Mouse (Mus musculus) ES-E14 (cell line): ENCODE measurements around the gene Nptx1. TPM values are rescaled to one million over a fixed set of nuclear protein-coding genes. Genes with fewer than 3 reads are reported as not detected.

Experiments used
- DNase-seq: peaks from one replicate; pipeline ENCODE4 v3.0.0-alpha.2; 2013; ENCODE audit warnings: low read depth, low spot score
- H3K27ac ChIP-seq: 2 replicates; pipeline ENCODE4 v1.5.1; 2012; ENCODE audit warnings: low read depth, mild to moderate bottlenecking, low read length, moderate library complexity, mixed read lengths; ENCODE audit not compliant: poor library complexity, insufficient read depth, severe bottlenecking
- H3K36me3 ChIP-seq: 2 replicates; pipeline ENCODE4 v1.6.1; 2012; ENCODE audit warnings: mild to moderate bottlenecking, low read length, moderate library complexity, mixed read lengths; ENCODE audit not compliant: control insufficient read depth, poor library complexity, insufficient read depth, severe bottlenecking
- H3K4me1 ChIP-seq, 2 experiments: fragments of 150-350 bp in 1 of 2; sonication (generic) in 1 of 2; 2 replicates each; pipeline ENCODE4 v1.6.1; 2012; ENCODE audit warnings: low read length in 2 of 2, mild to moderate bottlenecking in 1 of 2, mixed read lengths in 1 of 2; ENCODE audit not compliant: control insufficient read depth in 2 of 2, insufficient read depth in 2 of 2, poor library complexity in 1 of 2
- H3K4me3 ChIP-seq, 2 experiments: fragments of 150-350 bp in 1 of 2; sonication (generic) in 1 of 2; 2 replicates each; pipeline ENCODE4 v1.5.1; 2012; ENCODE audit warnings: low read length in 2 of 2, low read depth in 1 of 2, mild to moderate bottlenecking in 1 of 2, mixed read lengths in 1 of 2; ENCODE audit not compliant: insufficient read depth in 1 of 2, poor library complexity in 1 of 2, severe bottlenecking in 1 of 2
- H3K9ac ChIP-seq: 2 replicates; pipeline ENCODE4 v1.6.1; 2012; ENCODE audit warnings: low read depth, mild to moderate bottlenecking, low read length, mixed read lengths; ENCODE audit not compliant: poor library complexity, insufficient read depth, severe bottlenecking
- H3K9me3 ChIP-seq: fragments of 150-350 bp; sonication (generic); 2 replicates; pipeline ENCODE4 v1.6.1; 2012; ENCODE audit warnings: low read depth, mild to moderate bottlenecking, low read length; ENCODE audit not compliant: control insufficient read depth, insufficient read depth
- CHD2 ChIP-seq: IDR thresholded peaks from 2 replicates; pipeline ENCODE4 v1.6.1; 2014; ENCODE audit warnings: mild to moderate bottlenecking, low read depth, low read length, inconsistent platforms
- HCFC1 ChIP-seq: IDR thresholded peaks from 2 replicates; pipeline ENCODE4 v1.6.1; 2012; ENCODE audit warnings: low read length, inconsistent platforms, borderline replicate concordance; ENCODE audit not compliant: insufficient read depth
- MAFK ChIP-seq: IDR thresholded peaks from 2 replicates; pipeline ENCODE4 v1.6.1; 2014; ENCODE audit warnings: mild to moderate bottlenecking, low read depth, low read length, inconsistent platforms; ENCODE audit not compliant: insufficient read depth
- ZC3H11A ChIP-seq: IDR thresholded peaks from 2 replicates; pipeline ENCODE4 v1.6.1; 2012; ENCODE audit warnings: low read depth, mild to moderate bottlenecking, inconsistent platforms, low read length, borderline replicate concordance
- ZNF384 ChIP-seq: IDR thresholded peaks from 2 replicates; pipeline ENCODE4 v1.6.1; 2012; ENCODE audit warnings: low read depth, low read length, inconsistent platforms
- in situ Hi-C, 2 experiments: fragments of 600-800 bp; cut with MboI; formaldehyde crosslinking; loops; one replicate each; pipeline ENCODE4 v1.15.1; 2025; ENCODE audit warnings: low sequenced_read_pairs in 2 of 2, inconsistent platforms in 1 of 2; ENCODE audit not compliant: unreplicated experiment in 2 of 2
- total RNA-seq: library from RNA; depleted of rRNA; stranded (reverse); fragments of 300-350 nt; gene quantifications from 2 replicates; pipeline ENCODE4 v1.2.3, GENCODE M21; 2012

Gene Nptx1
- total RNA-seq, 1 experiment: 0.80 TPM

GRCm38 (mm10) chr11:119552902-119553802, 5.6 kb upstream of the Nptx1 start:
- Histone ChIP-seq H3K36me3 (no peaks in the 10 kb centered on the region), H3K4me3 (no peak overlapping the region), H3K9ac (no peak overlapping the region), H3K27ac (no peak overlapping the region), H3K9me3 (no peaks in the 10 kb centered on the region), H3K4me1 (peaks cover 0 to under 1% of the 10 kb centered on the region in 2 experiments; a peak in 2 of 4 replicates)
- in situ Hi-C loops: no loop called here
- TF ChIP-seq HCFC1 (no peak), CHD2 (no peak), ZC3H11A (no peak), MAFK (no peak), ZNF384 (no peak)
- no peak for DNase-seq

- Histone ChIP-seq H3K9ac (no peak overlapping the region), H3K9me3 (no peaks in the 10 kb centered on the region), H3K4me3 (no peak overlapping the region), H3K27ac (no peak overlapping the region), H3K36me3 (no peaks in the 10 kb centered on the region), H3K4me1 (no peaks in the 10 kb centered on the region; a peak in 1 of 4 replicates)
- TF ChIP-seq ZNF384 (no peak), MAFK (no peak), ZC3H11A (no peak), HCFC1 (no peak), CHD2 (no peak)
- in situ Hi-C loops: no loop called here
- no peak for DNase-seq
Observed at GRCm38 (mm10) chr11:119552301-119552700, 4.7 kb upstream of the Nptx1 start.

GRCm38 (mm10) chr11:119551468-119551867, 3.9 kb upstream of the Nptx1 start:
- no peaks in the 10 kb centered on the region for H3K9me3 ChIP-seq
- TF ChIP-seq MAFK (no peak), CHD2 (no peak), HCFC1 (no peak), ZNF384 (no peak), ZC3H11A (no peak)
- no peaks in the 10 kb centered on the region; a peak in 1 of 4 replicates for H3K4me1 ChIP-seq
- no peak overlapping the region for H3K9ac ChIP-seq
- no peak for DNase-seq
- H3K27ac ChIP-seq: no peak overlapping the region
- in situ Hi-C loops: no loop called here
- no peaks in the 10 kb centered on the region for H3K36me3 ChIP-seq
- no peak overlapping the region for H3K4me3 ChIP-seq

GRCm38 (mm10) chr11:119550546-119551335, 3.2 kb upstream of the Nptx1 start:
- H3K9ac ChIP-seq: no peak overlapping the region
- no peaks in the 10 kb centered on the region for H3K9me3 ChIP-seq
- H3K4me1 ChIP-seq: no peaks in the 10 kb centered on the region; a peak in 1 of 4 replicates
- H3K4me3 ChIP-seq: no peak overlapping the region
- H3K36me3 ChIP-seq: no peaks in the 10 kb centered on the region
- in situ Hi-C loops: no loop called here
- TF ChIP-seq CHD2 (no peak), MAFK (no peak), HCFC1 (no peak)
- no peak overlapping the region for H3K27ac ChIP-seq
- DNase-seq: no peak
